Mouse (Mus musculus) intestine, embryonic 14.5 days (tissue): ENCODE data around the gene Prmt8. TPM values are rescaled to one million over a fixed set of nuclear protein-coding genes. Genes with fewer than 3 reads are reported as not detected.

ENCODE experiments used
- microRNA-seq: library from miRNA; unstranded; fragments of <30 nt; microRNA quantifications from one replicate; pipeline ENCODE4, GENCODE M21; 2016
- polyA plus RNA-seq: library from polyadenylated mRNA; unstranded; fragments of >200 nt; fragmentation: Nextera tagmentation; extraction: Ambion mirVana; gene quantifications from 2 replicates; pipeline ENCODE4 v1.2.1, GENCODE M21; 2014

Gene Prmt8
- polyA plus RNA-seq, 1 experiment from 2014 or later: 0.19 TPM

Small RNA genes within 50 kb of the gene (microRNA-seq; reads per million reads assigned to microRNA genes)
- not detected for gene Mir7233

Other genes with a start within 250 kb of the Prmt8 start
- 1.7 and 2.1 TPM in 2 replicates for gene Cracr2a, start 208.1 kb downstream of the Prmt8 start, polyA plus RNA-seq
- 4.1 and 4.9 TPM in 2 replicates for gene Tspan11, start 118.1 kb upstream of the Prmt8 start, polyA plus RNA-seq